Mouse (Mus musculus) neural tube, embryonic 15.5 days (tissue): Measurements from ENCODE around the gene Crabp1. TPM values are rescaled to one million over a fixed set of nuclear protein-coding genes. Genes with fewer than 3 reads are reported as not detected.

Experiments
- ATAC-seq: fragments of 200-750 bp; cut with Nextera tagmentation; 2 replicates; pipeline ENCODE4 v1.8.0; 2017; ENCODE audit warnings: mild to moderate bottlenecking, moderate TSS enrichment, moderate library complexity; ENCODE audit not compliant: low FRiP score
- H3K27ac ChIP-seq: fragments of 300-500 bp; sonication (generic); replicated peaks from 2 replicates; pipeline ENCODE4 v1.5.1; 2015; ENCODE audit warnings: mild to moderate bottlenecking, inconsistent platforms
- H3K27me3 ChIP-seq: fragments of 300-500 bp; sonication (generic); replicated peaks from 2 replicates; pipeline ENCODE4 v1.6.1; 2015; ENCODE audit warnings: inconsistent platforms
- H3K36me3 ChIP-seq: fragments of 300-500 bp; sonication (generic); 2 replicates; pipeline ENCODE4 v1.6.1; 2015; ENCODE audit warnings: inconsistent platforms
- H3K4me1 ChIP-seq: fragments of 300-500 bp; sonication (generic); 2 replicates; pipeline ENCODE4 v1.6.1; 2015; ENCODE audit warnings: inconsistent platforms
- H3K4me2 ChIP-seq: fragments of 300-500 bp; sonication (generic); 2 replicates; pipeline ENCODE4 v1.6.1; 2015; ENCODE audit warnings: inconsistent platforms, mild to moderate bottlenecking, moderate library complexity
- H3K4me3 ChIP-seq: fragments of 300-500 bp; sonication (generic); replicated peaks from 2 replicates; pipeline ENCODE4 v1.5.1; 2015; ENCODE audit warnings: mild to moderate bottlenecking, inconsistent platforms
- H3K9ac ChIP-seq: fragments of 300-500 bp; sonication (generic); replicated peaks from 2 replicates; pipeline ENCODE4 v1.6.1; 2015; ENCODE audit warnings: mild to moderate bottlenecking, inconsistent platforms
- H3K9me3 ChIP-seq: fragments of 300-500 bp; sonication (generic); replicated peaks from 2 replicates; pipeline ENCODE4 v1.6.1; 2016; ENCODE audit warnings: inconsistent platforms
- WGBS: fragments of 180-500 bp; shearing (Covaris S2); methylation state at CpG from one replicate; pipeline ENCODE4 v1.1.7; 2015; ENCODE audit warnings: mixed read lengths; 5-methylcytosine and 5-hydroxymethylcytosine counted together
- polyA plus RNA-seq: library from polyadenylated mRNA; unstranded; fragments of >200 nt; fragmentation: Nextera tagmentation; extraction: Ambion mirVana; gene quantifications from 2 replicates; pipeline ENCODE4 v1.2.1, GENCODE M21; 2015

Crabp1 gene
- polyA plus RNA-seq: 405 and 485 TPM in 2 replicates

DNA sequence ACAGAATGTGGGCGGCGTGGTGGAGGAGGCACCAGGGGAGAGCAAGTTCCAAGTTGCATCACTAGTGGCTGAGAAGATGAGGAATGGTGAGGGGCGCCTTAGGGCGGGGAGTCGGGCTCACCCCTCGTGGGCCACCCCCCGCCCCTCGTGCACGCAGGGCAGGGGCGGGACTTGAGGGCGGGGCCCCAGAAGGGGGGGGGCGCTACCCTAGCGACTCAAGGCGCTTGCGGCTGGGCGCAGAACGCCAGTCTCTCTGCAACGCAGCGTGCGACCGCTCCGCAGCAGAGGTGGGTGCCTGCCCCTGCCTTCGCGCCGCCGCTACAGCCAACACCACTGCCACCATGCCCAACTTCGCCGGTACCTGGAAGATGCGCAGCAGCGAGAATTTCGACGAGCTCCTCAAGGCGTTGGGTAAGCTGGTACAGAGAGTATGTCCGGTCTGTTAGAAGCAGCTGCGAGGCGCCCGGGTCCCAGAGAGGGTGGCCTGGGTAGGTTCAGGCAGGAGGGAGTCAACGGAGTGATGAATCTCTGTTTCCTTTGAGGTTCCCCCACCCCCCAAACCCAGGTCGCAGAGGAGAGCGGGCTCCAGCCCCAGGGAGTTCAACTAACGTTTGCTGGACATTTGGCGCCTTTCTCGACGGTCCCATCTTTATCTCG is at the start of gene Crabp1:
Gene Crabp1 (plus strand): TSS at position 188 of the 657 bp plus-strand sequence.
- whole genome bisulfite sequencing: under 1% methylated on average over 45 of the region's 45 CpGs
- Histone ChIP-seq H3K36me3 (no peaks in the 10 kb centered on the region), H3K27me3 (peaks cover 50% of the 10 kb centered on the region), H3K9me3 (no peaks in the 10 kb centered on the region), H3K4me2 (peak within 1 kb of the TSS; percentile 76), H3K4me3 (peak within 1 kb of the TSS; percentile 46), H3K27ac (no peak within 1 kb of the TSS), H3K9ac (peak within 1 kb of the TSS; percentile 45), H3K4me1 (peaks cover 30% of the 10 kb centered on the region)
- ATAC-seq: peak; percentile 49

DNA sequence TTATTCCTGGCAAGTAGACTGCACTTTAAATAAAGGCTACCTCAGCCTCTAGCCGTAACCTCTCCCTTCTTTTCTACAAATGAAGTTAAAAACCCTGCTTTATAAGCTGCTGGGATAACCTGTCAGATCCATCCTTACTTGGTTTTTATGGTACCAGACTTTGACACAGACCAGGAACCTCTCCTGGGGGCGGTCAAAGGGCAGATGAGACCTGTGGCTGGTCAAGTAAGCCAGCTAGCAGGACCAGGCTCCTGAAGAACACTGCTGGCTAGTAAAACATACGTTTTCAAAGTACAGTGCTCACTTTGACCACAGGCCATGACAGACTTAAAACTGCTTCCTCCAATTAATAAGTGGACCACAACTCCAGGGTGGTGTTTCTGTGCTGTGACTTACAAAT is 48.8 kb upstream of the Crabp1 start:
- H3K4me2 ChIP-seq: no peak overlapping the region
- ATAC-seq: no peak
- no peaks in the 10 kb centered on the region for H3K4me1 ChIP-seq
- H3K27ac ChIP-seq: no peak overlapping the region
- H3K4me3 ChIP-seq: no peak overlapping the region
- peaks cover 82% of the 10 kb centered on the region for H3K36me3 ChIP-seq
- no peaks in the 10 kb centered on the region for H3K9me3 ChIP-seq
- H3K9ac ChIP-seq: no peak overlapping the region
- no peaks in the 10 kb centered on the region for H3K27me3 ChIP-seq
- WGBS: 93% methylated on average over 3 of the region's 3 CpGs

DNA sequence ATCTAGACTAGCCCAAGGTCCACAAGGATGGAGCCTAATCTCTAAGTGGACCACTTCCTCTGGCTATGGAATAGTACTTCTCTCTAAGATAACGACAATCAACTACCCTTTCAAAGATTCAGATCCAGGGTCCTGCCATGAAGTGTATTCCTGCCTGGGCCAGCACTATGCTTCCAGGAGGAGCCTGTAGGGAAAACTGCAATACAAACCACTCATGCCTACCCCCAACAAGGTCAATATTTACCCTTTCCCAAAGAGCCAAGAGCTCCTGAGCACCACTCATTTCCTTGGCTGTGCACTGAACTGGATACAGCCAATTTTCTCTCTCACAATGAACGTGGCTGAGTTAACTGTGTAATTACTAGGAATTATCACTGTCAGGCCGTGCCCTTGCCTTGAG is 47.0 kb upstream of the Crabp1 start:
- WGBS: 90% methylated on average over 3 of the region's 3 CpGs
- H3K9ac ChIP-seq: no peak overlapping the region
- no peak overlapping the region for H3K4me2 ChIP-seq
- no peak for ATAC-seq
- H3K9me3 ChIP-seq: no peaks in the 10 kb centered on the region
- H3K27ac ChIP-seq: no peak overlapping the region
- no peaks in the 10 kb centered on the region for H3K27me3 ChIP-seq
- peaks cover 80% of the 10 kb centered on the region for H3K36me3 ChIP-seq
- H3K4me3 ChIP-seq: no peak overlapping the region
- no peaks in the 10 kb centered on the region for H3K4me1 ChIP-seq

DNA sequence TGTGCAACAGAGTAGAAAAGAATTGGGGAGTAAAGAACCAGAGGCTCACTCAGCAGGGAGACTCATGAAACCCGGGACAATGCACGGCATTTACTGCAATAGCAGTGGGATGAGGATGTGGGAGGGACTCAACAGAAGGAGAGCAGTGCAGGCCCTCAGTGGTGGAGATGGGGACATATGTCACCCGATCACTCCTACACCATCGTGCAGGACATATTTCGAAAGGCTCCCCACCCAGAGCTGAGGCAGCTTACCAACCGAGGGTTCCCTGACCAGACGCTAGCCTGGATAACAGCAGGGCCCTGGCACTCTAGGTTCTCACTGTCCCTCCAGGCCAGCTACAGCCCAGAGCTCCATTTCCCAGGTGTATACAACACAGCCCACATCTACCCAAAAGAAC is 42.4 kb upstream of the Crabp1 start:
- H3K9me3 ChIP-seq: no peaks in the 10 kb centered on the region
- ATAC-seq: no peak
- H3K4me1 ChIP-seq: no peaks in the 10 kb centered on the region
- no peaks in the 10 kb centered on the region for H3K27me3 ChIP-seq
- no peak overlapping the region for H3K4me3 ChIP-seq
- peaks cover 82% of the 10 kb centered on the region for H3K36me3 ChIP-seq
- H3K27ac ChIP-seq: no peak overlapping the region
- 50% methylated on average over 7 of the region's 7 CpGs for WGBS
- no peak overlapping the region for H3K9ac ChIP-seq
- no peak overlapping the region for H3K4me2 ChIP-seq

DNA sequence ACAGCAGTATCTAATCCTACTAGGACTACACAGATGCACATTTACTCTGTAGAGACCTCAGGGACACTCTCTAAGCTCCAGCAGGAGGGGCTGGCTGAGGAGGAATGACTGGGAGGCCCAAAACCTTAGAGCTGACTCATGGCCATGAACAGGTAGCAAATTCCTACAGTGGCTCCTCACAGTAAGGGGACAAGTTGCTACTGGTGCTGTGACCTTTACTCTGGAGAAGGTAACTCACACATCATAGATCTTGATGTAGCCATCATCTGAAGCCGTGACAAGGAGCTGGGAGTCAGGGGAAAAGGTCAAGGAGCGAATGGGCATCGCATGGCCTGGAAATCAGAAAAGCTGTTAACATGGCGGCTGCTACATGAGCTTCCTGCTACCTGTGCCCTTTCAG is 42.0 kb upstream of the Crabp1 start:
- no peak overlapping the region for H3K4me2 ChIP-seq
- 95% methylated on average over 4 of the region's 4 CpGs for WGBS
- ATAC-seq: no peak
- H3K4me3 ChIP-seq: no peak overlapping the region
- peaks cover 82% of the 10 kb centered on the region for H3K36me3 ChIP-seq
- H3K27me3 ChIP-seq: no peaks in the 10 kb centered on the region
- H3K9me3 ChIP-seq: no peaks in the 10 kb centered on the region
- no peak overlapping the region for H3K9ac ChIP-seq
- H3K4me1 ChIP-seq: no peaks in the 10 kb centered on the region
- no peak overlapping the region for H3K27ac ChIP-seq

DNA sequence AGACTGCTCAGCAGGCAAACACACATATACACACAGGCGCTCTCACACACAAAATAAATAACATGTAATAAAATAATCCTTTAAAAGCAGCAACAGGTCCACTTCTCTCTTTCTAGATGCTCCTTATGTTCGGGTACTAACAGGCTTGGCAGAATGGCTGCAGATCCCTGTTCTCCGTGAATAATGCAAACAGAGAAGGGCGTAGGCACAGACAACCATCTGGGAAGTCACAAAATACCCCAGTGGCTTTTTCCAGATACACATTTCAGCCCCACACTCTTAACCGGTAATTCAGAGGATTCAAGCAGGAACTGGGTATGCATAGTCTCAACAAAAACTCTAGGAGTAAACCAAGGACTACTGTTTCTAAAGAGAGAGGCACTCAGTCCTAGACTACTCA is 38.2 kb upstream of the Crabp1 start:
- no peaks in the 10 kb centered on the region for H3K4me1 ChIP-seq
- H3K27ac ChIP-seq: no peak overlapping the region
- whole genome bisulfite sequencing: 80% methylated on average over 5 of the region's 5 CpGs
- H3K9ac ChIP-seq: no peak overlapping the region
- H3K4me3 ChIP-seq: no peak overlapping the region
- peaks cover 81% of the 10 kb centered on the region for H3K36me3 ChIP-seq
- no peaks in the 10 kb centered on the region for H3K9me3 ChIP-seq
- H3K4me2 ChIP-seq: no peak overlapping the region
- ATAC-seq: no peak
- no peaks in the 10 kb centered on the region for H3K27me3 ChIP-seq

DNA sequence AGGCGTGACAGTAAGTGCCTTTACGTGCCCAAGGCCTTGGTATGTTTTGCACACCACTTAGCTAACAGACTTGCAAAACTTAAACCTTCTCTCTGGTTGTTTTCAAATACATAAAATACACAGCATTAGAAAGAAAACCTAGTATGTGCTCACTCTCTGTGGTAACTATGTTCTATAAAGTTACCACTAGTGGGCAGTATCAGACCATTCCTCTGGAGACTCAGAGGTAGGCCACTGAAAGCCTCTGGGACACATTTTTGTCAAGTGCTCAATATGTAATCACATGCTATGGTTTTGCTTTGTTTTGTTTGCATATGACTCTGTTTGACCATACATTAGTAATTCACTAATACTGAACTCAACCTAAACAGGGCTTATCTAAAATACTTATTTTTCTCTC is 32.4 kb upstream of the Crabp1 start:
- H3K9me3 ChIP-seq: no peaks in the 10 kb centered on the region
- WGBS: 92% methylated on average over 2 of the region's 2 CpGs
- H3K4me2 ChIP-seq: no peak overlapping the region
- no peaks in the 10 kb centered on the region for H3K27me3 ChIP-seq
- H3K9ac ChIP-seq: no peak overlapping the region
- ATAC-seq: no peak
- H3K4me3 ChIP-seq: no peak overlapping the region
- H3K27ac ChIP-seq: no peak overlapping the region
- H3K4me1 ChIP-seq: peaks cover 26% of the 10 kb centered on the region
- H3K36me3 ChIP-seq: peaks cover 27% of the 10 kb centered on the region

DNA sequence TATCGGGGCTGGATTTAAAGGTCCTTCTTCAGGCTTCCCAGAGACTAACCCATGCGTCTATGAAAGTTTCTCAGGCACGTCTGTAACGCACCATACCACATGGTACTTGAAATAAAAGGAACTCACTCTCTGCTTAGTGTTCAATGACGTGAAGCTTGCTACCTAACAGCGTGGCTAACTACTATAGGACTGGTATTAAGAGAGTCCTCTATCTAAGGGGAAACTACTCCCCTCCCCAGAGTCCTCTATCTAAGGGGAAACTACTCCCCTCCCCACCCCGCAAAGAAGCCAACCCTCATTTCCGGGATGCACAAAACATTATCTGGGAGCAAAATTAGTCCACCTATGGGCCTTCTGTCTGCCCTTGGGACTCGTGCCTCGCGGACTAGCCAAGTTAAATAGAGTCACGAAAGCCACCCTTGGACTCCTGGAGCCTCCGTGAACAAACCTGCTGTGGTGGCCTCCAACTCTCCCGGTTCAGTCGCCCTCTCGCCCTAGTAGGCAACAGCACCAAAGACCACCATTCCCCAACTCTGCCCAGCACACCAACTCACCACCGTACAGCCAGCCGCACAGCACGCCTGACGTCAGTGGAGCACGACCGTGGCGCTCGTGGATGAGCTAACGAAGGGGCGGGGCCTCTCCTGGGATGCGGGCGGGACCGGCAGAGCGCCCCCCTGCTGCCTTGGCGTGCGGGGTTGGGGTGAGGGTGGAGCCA is 30.5 kb upstream of the Crabp1 start, which contains the start of gene Wdr61:
Gene Wdr61 (minus strand): TSS at position 599 of the 718 bp plus-strand sequence.
- 1% methylated on average over 32 of the region's 32 CpGs for whole genome bisulfite sequencing
- H3K36me3 ChIP-seq: peaks cover 10% of the 10 kb centered on the region
- H3K9me3 ChIP-seq: no peaks in the 10 kb centered on the region
- no peaks in the 10 kb centered on the region for H3K27me3 ChIP-seq
- ATAC-seq: peak; percentile 96
- peak within 1 kb of the TSS; percentile 72 for H3K27ac ChIP-seq
- H3K4me1 ChIP-seq: peaks cover 30% of the 10 kb centered on the region
- peak within 1 kb of the TSS; percentile 75 for H3K4me2 ChIP-seq
- H3K4me3 ChIP-seq: peak within 1 kb of the TSS; percentile 75
- H3K9ac ChIP-seq: peak within 1 kb of the TSS; percentile 68

DNA sequence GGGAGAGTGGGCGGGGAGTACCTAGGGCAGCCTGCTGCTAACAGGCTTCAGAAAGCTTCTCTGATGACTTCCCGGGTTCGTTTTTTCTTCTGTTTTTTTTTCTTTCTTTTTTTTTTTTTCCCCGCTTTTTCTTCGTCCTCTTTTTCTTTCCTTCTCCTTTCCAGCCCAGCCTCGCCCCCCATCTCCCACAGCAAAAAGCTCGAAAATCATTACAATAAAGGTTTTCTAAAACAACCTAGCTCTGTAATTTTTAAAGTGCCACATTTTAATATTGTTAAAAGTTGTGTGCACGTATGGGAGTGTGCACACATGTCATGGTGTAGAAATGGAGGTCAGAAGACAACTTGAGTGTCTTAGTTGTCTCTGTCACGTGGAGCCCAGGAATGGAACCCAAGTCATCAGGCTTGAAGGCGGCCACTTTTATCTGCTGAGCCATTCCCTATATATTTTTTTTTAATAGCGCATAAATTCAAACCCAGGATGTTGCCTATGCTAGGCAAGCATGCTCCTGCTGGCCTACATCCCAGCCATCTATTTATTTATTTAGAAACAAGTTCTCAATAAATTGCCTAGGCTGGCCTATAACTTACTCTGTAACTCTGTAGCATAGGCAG is 29.8 kb upstream of the Crabp1 start:
- WGBS: 20% methylated on average over 11 of the region's 11 CpGs
- Histone ChIP-seq H3K4me2 (peak overlapping the region; percentile 75), H3K9me3 (no peaks in the 10 kb centered on the region), H3K4me3 (peak overlapping the region; percentile 75), H3K4me1 (peaks cover 30% of the 10 kb centered on the region), H3K27me3 (no peaks in the 10 kb centered on the region), H3K9ac (peak overlapping the region; percentile 68), H3K36me3 (peaks cover 4% of the 10 kb centered on the region; the same call in 1 of the 2 replicates), H3K27ac (peak overlapping the region; percentile 72)
- ATAC-seq: no peak

DNA sequence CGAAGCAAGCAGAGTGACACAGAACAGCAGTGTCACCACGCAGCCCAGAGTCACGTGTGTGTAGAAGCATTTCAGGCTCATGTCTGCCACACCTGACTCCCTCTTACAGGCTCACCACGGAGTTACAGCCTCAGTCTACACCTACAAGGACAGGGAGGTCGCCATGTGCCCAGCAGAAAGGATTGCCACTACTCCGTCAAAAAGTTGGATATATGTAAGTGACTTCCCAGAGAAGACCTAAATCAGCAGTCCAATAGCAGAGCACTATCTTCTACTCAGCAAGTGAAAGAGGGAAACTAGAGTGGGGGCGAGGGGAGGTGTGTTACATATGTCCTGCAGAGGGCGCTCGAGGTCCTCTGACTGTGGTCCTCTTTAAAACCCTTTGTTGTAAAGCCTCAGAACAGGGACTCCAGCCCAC is 28.3 kb upstream of the Crabp1 start:
- Histone ChIP-seq H3K27me3 (no peaks in the 10 kb centered on the region), H3K36me3 (no peaks in the 10 kb centered on the region), H3K4me2 (no peak overlapping the region), H3K27ac (no peak overlapping the region), H3K4me3 (no peak overlapping the region), H3K9ac (no peak overlapping the region), H3K4me1 (peaks cover 30% of the 10 kb centered on the region), H3K9me3 (no peaks in the 10 kb centered on the region)
- no peak for ATAC-seq
- WGBS: 17% methylated on average over 9 of the region's 9 CpGs

DNA sequence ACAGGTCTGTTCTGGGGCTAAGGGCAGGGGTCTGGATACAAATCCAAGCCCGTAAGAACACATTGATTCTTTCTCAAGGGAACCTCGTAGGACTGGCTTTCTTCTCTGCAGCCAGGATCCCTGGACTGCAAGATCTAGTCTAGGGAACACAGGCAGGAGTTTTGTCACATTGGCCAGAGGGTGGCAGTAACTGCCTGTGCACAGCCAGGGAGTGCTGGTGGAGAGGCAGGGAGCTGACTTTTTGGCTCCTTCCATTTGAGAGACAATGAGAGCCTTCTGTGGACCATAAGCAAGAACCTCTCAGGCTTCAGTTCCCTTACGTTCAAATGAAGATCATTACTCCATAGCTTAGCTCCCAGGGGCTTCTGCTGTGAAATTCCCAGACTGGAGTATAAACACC is 26.2 kb upstream of the Crabp1 start:
- Histone ChIP-seq H3K27ac (no peak overlapping the region), H3K36me3 (no peaks in the 10 kb centered on the region), H3K9me3 (no peaks in the 10 kb centered on the region), H3K27me3 (0 out of 2 replicates have a peak, but pooled peaks cover 6% of the 10 kb centered on the region), H3K4me2 (no peak overlapping the region), H3K4me1 (peaks cover 18% of the 10 kb centered on the region), H3K4me3 (no peak overlapping the region), H3K9ac (no peak overlapping the region)
- peak; percentile 45; the same call in 1 of the 2 replicates for ATAC-seq
- 26% methylated on average over 3 of the region's 3 CpGs for WGBS

DNA sequence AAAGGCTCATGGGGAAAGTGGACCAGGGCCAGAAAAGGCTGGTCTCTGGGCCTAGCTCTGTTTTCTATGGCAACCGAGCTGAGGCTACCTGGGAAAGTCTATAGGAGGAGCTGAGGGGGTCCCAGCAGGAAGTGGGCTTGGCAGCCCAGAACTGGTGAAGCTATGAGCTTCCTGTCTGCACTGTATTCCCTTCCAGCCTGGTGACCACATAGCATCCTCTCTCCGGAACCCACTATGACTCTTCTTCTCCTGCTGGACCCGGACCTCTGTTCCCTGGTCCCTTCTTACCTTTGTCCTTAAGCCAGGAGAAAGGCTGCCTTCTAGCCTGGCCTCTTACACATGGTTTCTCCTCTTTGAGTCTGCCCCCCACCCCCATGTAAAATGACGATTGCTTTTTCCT is 20.7 kb upstream of the Crabp1 start:
- Histone ChIP-seq H3K9ac (no peak overlapping the region), H3K4me3 (no peak overlapping the region), H3K27me3 (0 out of 2 replicates have a peak, but pooled peaks cover 6% of the 10 kb centered on the region), H3K27ac (no peak overlapping the region), H3K36me3 (no peaks in the 10 kb centered on the region), H3K4me2 (no peak overlapping the region), H3K9me3 (no peaks in the 10 kb centered on the region), H3K4me1 (peaks cover 10% of the 10 kb centered on the region)
- no peak for ATAC-seq
- WGBS: 95% methylated on average over 4 of the region's 4 CpGs
